Mouse (Mus musculus) retina, adult 2 months (tissue): Measurements from ENCODE around the gene Eml5.

ENCODE experiments used
- DNase-seq: peaks from one replicate; pipeline ENCODE4 v3.0.0-alpha.2; 2012; ENCODE audit warnings: low read depth, low spot score

Gene Eml5

GRCm38 (mm10) chr12:98834879-98835278 lies 66.4 kb downstream of the Eml5 start:
- no peak for DNase-seq

- DNase-seq, result no peak
Measured at GRCm38 (mm10) chr12:98833901-98834300, 67.4 kb downstream of the Eml5 start.

GRCm38 (mm10) chr12:98832929-98833598 lies 68.2 kb downstream of the Eml5 start:
- DNase-seq, result no peak

- DNase-seq, result no peak
Measured at GRCm38 (mm10) chr12:98831122-98831521, 70.2 kb downstream of the Eml5 start.

- DNase-seq, result no peak
Measured at GRCm38 (mm10) chr12:98820781-98821180, 80.5 kb downstream of the Eml5 start.

- DNase-seq, result no peak
Measured at GRCm38 (mm10) chr12:98804078-98804748, 97.1 kb downstream of the Eml5 start.

- DNase-seq, result no peak
Measured at GRCm38 (mm10) chr12:98802245-98802644, 99.0 kb downstream of the Eml5 start.

GRCm38 (mm10) chr12:98800334-98800733 lies 101.0 kb downstream of the Eml5 start:
- no peak for DNase-seq

GRCm38 (mm10) chr12:98795731-98796318 lies 105.5 kb downstream of the Eml5 start:
- DNase-seq, result no peak

GRCm38 (mm10) chr12:98784251-98784650 lies 117.0 kb downstream of the Eml5 start:
- no peak for DNase-seq

GRCm38 (mm10) chr12:98779148-98779547 lies 122.1 kb downstream of the Eml5 start:
- no peak for DNase-seq

- no peak for DNase-seq
Measured at GRCm38 (mm10) chr12:98777509-98777908, 123.8 kb downstream of the Eml5 start.

- no peak for DNase-seq
Measured at GRCm38 (mm10) chr12:98766241-98766640, 135.0 kb downstream of the Eml5 start.

- DNase-seq, result no peak
Measured at GRCm38 (mm10) chr12:98759700-98760099, 141.6 kb downstream of the Eml5 start.

- no peak for DNase-seq
Measured at GRCm38 (mm10) chr12:98757636-98758035, 143.6 kb downstream of the Eml5 start.

- DNase-seq, result no peak
Measured at GRCm38 (mm10) chr12:98747380-98747753, 153.9 kb downstream of the Eml5 start.

- peak; percentile 94 for DNase-seq
Measured at GRCm38 (mm10) chr12:98746746-98747379, 154.4 kb downstream of the Eml5 start, which contains the start of gene Zc3h14. Gene Zc3h14 (plus strand): TSS chr12:98746964.

GRCm38 (mm10) chr12:98746131-98746530 lies 155.2 kb downstream of the Eml5 start:
- DNase-seq, result peak; percentile 39

- peak; percentile 49 for DNase-seq
Measured at GRCm38 (mm10) chr12:98745626-98746025, 155.7 kb downstream of the Eml5 start.

GRCm38 (mm10) chr12:98741011-98741501 lies 160.2 kb downstream of the Eml5 start:
- no peak for DNase-seq

- no peak for DNase-seq
Measured at GRCm38 (mm10) chr12:98737801-98738350, 163.4 kb downstream of the Eml5 start.
